ENCODE assay signal across 8 mouse cellular contexts in genomic region chr11:29718541-29718940, GRCm38 (mm10). TPM values are rescaled to one million over a fixed set of nuclear protein-coding genes. Genes with fewer than 3 reads are reported as not detected.
DNase-seq lines count a peak whose midpoint lies in the region; ATAC-seq and TF ChIP-seq lines count a peak whose summit lies in the region.

No protein-coding gene starts in this region.

- H3K4me1 ChIP-seq in intestine, postnatal 0 days (replicated peaks; ENCODE audit: control insufficient read depth, insufficient read depth, low read length) = 0 out of 2 replicates have a peak, but pooled peaks cover 4% of the 10 kb centered on the region
- no peaks in the 10 kb centered on the region for H3K4me1 ChIP-seq in forebrain, embryonic 11.5 days (replicated peaks; ENCODE audit: control insufficient read depth, insufficient read depth, low read length)
- no peaks in the 10 kb centered on the region for H3K4me1 ChIP-seq in hindbrain, embryonic 11.5 days (replicated peaks; ENCODE audit: control insufficient read depth, insufficient read depth, low read length)

- 15% methylated on average over 6 of the region's 6 CpGs for WGBS in intestine, postnatal 0 days
- whole genome bisulfite sequencing in forebrain, embryonic 11.5 days = 73% methylated on average over 6 of the region's 6 CpGs
- 87% methylated on average over 6 of the region's 6 CpGs for WGBS in hindbrain, embryonic 11.5 days

- peak overlapping the region; percentile 51 for H3K4me2 ChIP-seq in intestine, postnatal 0 days (replicated peaks; ENCODE audit: low read depth)
- no peak overlapping the region for H3K4me2 ChIP-seq in forebrain, embryonic 11.5 days (ENCODE audit: low read depth, low read length, severe bottlenecking)
- no peak overlapping the region for H3K4me2 ChIP-seq in hindbrain, embryonic 11.5 days (replicated peaks; ENCODE audit: low read depth, low read length)

- TF ChIP-seq CTCF in brain, embryonic 14.5 days (IDR thresholded peaks at IDR 0.05; ENCODE audit: borderline replicate concordance, extremely low read depth, insufficient read depth, insufficient read length) = no peak
- no peak for TF ChIP-seq CTCF in intestine, postnatal 0 days (IDR thresholded peaks at IDR 0.05; ENCODE audit: low read depth)

- H3K27me3 ChIP-seq in intestine, postnatal 0 days (replicated peaks; ENCODE audit: control insufficient read depth, insufficient read depth, low read length) = no peaks in the 10 kb centered on the region
- no peaks in the 10 kb centered on the region for H3K27me3 ChIP-seq in forebrain, embryonic 11.5 days (ENCODE audit: control insufficient read depth, insufficient read depth, low read length)
- no peaks in the 10 kb centered on the region for H3K27me3 ChIP-seq in hindbrain, embryonic 11.5 days (ENCODE audit: control insufficient read depth, insufficient read depth, low read length)

- no peaks in the 10 kb centered on the region for H3K9me3 ChIP-seq in intestine, postnatal 0 days (ENCODE audit: control insufficient read depth)
- H3K9me3 ChIP-seq in forebrain, embryonic 11.5 days (ENCODE audit: control insufficient read depth, low read length) = no peaks in the 10 kb centered on the region
- no peaks in the 10 kb centered on the region for H3K9me3 ChIP-seq in hindbrain, embryonic 11.5 days (ENCODE audit: control insufficient read depth, low read length)

- TF ChIP-seq POLR2A in brain, embryonic 14.5 days (IDR thresholded peaks at IDR 0.05; ENCODE audit: borderline replicate concordance, extremely low read depth, insufficient read depth, insufficient read length, poor library complexity, severe bottlenecking) = no peak

- peak overlapping the region; percentile 17; the same call in 1 of the 2 replicates for H3K4me3 ChIP-seq in intestine, postnatal 0 days (ENCODE audit: low read depth, low read length)
- no peak overlapping the region for H3K4me3 ChIP-seq in forebrain, embryonic 11.5 days (ENCODE audit: low read depth, low read length)
- no peak overlapping the region for H3K4me3 ChIP-seq in hindbrain, embryonic 11.5 days (ENCODE audit: low read depth, low read length)

- peak; percentile 24 to 59 for DNase-seq in left cerebral cortex, adult 18-20 months (ENCODE audit: low spot score in 2 of 2)
- no peak for DNase-seq in left cerebral cortex, postnatal 4 days
- peak; percentile 26 for DNase-seq in brain, embryonic 14.5 days (ENCODE audit: low read depth)
- peak; percentile 57 for DNase-seq in lung, postnatal 36 days
- DNase-seq in forebrain, embryonic 11.5 days (ENCODE audit: low spot score) = no peak
- DNase-seq in cerebellum, postnatal 4 days (ENCODE audit: low spot score in 2 of 2) = no peak
- DNase-seq in hindbrain, embryonic 11.5 days (ENCODE audit: low spot score) = no peak

- 0 out of 2 replicates have a peak overlapping the region, but pooled peaks have one; percentile 28 for H3K27ac ChIP-seq in intestine, postnatal 0 days (ENCODE audit: low read depth, low read length)
- H3K27ac ChIP-seq in forebrain, embryonic 11.5 days (ENCODE audit: low read depth, low read length) = no peak overlapping the region
- no peak overlapping the region for H3K27ac ChIP-seq in hindbrain, embryonic 11.5 days (ENCODE audit: low read depth, low read length)

- no peak overlapping the region for H3K9ac ChIP-seq in intestine, postnatal 0 days (ENCODE audit: low read depth, low read length)
- no peak overlapping the region for H3K9ac ChIP-seq in forebrain, embryonic 11.5 days (ENCODE audit: low read length)
- no peak overlapping the region for H3K9ac ChIP-seq in hindbrain, embryonic 11.5 days (ENCODE audit: low read depth, low read length)

- intact Hi-C loops in left cerebral cortex, postnatal 4 days (cut with DNase I) = no loop called here

- H3K36me3 ChIP-seq in intestine, postnatal 0 days (ENCODE audit: control insufficient read depth, insufficient read depth) = no peaks in the 10 kb centered on the region
- no peaks in the 10 kb centered on the region for H3K36me3 ChIP-seq in forebrain, embryonic 11.5 days (ENCODE audit: control insufficient read depth, insufficient read depth, low read length)
- no peaks in the 10 kb centered on the region for H3K36me3 ChIP-seq in hindbrain, embryonic 11.5 days (ENCODE audit: control insufficient read depth, insufficient read depth, low read length)

- ATAC-seq in intestine, postnatal 0 days = peak; percentile 93
- no peak for ATAC-seq in forebrain, embryonic 11.5 days (replicated peaks; ENCODE audit: low FRiP score)
- no peak for ATAC-seq in hindbrain, embryonic 11.5 days (ENCODE audit: low FRiP score)

RNA-seq across cellular contexts. Expression of gene Rtn4, which starts 25.8 kb away (rescaled TPM):
- total RNA-seq in left cerebral cortex, adult 18-20 months (2021) = 100 to 1,000 TPM; 690 to 719 TPM
- 100 to 1,000 TPM; 607 to 620 TPM for total RNA-seq in left cerebral cortex, postnatal 4 days (2021)
- polyA plus RNA-seq in brain, embryonic 14.5 days (2012; rRNA removed) = 289 and 295 TPM in 2 replicates
- 99.9 and 102 TPM in 2 replicates for polyA plus RNA-seq in intestine, postnatal 0 days (2015; fragmentation: Nextera tagmentation; extraction: Ambion mirVana)
- polyA plus RNA-seq in forebrain, embryonic 11.5 days (2014; fragmentation: Nextera tagmentation; extraction: Ambion mirVana) = 70.0 and 78.7 TPM in 2 replicates
- 73.7 and 83.9 TPM in 2 replicates for polyA plus RNA-seq in hindbrain, embryonic 11.5 days (2014; fragmentation: Nextera tagmentation; extraction: Ambion mirVana)

Comparison
In these comparisons a context has a peak if more than half of its experiments do, and no peak if none do; other contexts are left out.
1. DNase-seq: peak in left cerebral cortex, adult 18-20 months (2 of 2), brain, embryonic 14.5 days (single experiment) and lung, postnatal 36 days (single experiment); none in left cerebral cortex, postnatal 4 days (single experiment), forebrain, embryonic 11.5 days (single experiment), cerebellum, postnatal 4 days (0 of 2) and hindbrain, embryonic 11.5 days (single experiment).